Mouse (Mus musculus) right cerebral cortex, postnatal 25 days (tissue): ENCODE results near the gene Gm30083.
A peak's percentile ranks its signal among the peaks of the same experiment; 100 is the strongest.

Source experiments
- DNase-seq: peaks from one replicate; pipeline ENCODE4 v3.0.0; 2022

Gene Gm30083

DNA sequence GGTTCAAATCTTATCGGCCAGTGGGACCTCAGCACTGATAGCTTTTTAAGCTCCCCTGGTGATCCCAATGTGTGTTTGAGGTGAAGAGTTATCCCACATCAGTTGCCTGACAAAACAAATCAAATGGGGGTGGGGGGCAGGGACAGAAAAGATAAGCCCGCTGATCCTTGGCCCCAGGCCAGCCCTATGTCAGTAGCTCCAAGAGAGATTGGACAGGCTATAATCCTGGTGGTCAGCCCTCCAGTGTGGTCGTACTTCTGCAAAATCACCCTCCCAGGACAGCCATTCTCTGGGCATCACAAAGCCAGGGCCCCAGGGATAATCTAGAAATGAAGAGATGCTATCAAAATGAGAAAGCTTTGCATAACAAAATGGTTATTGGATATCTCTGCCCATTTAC lies 56.1 kb downstream of the Gm30083 start:
- DNase-seq: no peak

GRCm38 (mm10) chr14:33958186-33958585 lies 56.8 kb downstream of the Gm30083 start:
- DNase-seq: no peak

DNA sequence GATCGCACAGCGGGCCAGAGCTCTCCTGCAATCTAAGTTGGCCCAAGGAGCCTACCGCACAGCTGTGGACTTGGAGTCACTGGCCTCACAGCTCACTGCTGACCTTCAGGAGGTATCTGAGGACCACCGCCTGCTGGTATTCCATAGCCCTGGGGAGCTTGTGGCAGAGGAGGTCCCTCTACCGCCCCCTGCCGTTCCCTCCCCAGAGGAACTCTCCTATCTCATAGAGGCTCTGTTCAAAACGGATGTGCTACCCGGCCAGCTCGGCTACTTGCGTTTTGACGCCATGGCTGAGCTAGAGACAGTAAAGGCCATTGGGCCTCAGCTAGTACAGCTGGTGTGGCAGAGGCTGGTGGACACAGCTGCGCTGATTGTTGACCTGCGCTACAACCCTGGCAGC lies 58.9 kb downstream of the Gm30083 start:
- no peak for DNase-seq

DNA sequence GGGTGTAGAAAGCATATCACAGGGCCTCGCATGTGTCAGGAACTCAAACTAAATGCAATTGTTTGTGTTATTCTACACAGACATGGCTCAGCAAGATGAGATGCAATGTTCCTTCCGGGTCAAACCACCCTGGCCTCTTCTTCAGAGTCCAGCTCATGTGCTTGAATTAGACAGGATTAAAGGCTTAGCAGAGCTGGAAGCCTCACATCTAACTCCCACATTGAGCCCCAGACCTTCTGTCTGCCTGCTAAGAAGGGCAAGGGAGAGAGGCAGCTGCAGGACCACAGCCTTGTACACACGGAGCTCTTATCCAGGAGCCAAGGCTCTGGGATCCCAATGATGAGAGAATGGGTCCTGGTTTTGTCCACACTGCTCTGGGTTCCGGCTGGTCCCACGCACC lies 61.2 kb downstream of the Gm30083 start, which contains the start of gene Rbp3:
Rbp3 (plus strand) TSS at position 243 of the 400 bp plus-strand sequence.
- no peak for DNase-seq

DNA sequence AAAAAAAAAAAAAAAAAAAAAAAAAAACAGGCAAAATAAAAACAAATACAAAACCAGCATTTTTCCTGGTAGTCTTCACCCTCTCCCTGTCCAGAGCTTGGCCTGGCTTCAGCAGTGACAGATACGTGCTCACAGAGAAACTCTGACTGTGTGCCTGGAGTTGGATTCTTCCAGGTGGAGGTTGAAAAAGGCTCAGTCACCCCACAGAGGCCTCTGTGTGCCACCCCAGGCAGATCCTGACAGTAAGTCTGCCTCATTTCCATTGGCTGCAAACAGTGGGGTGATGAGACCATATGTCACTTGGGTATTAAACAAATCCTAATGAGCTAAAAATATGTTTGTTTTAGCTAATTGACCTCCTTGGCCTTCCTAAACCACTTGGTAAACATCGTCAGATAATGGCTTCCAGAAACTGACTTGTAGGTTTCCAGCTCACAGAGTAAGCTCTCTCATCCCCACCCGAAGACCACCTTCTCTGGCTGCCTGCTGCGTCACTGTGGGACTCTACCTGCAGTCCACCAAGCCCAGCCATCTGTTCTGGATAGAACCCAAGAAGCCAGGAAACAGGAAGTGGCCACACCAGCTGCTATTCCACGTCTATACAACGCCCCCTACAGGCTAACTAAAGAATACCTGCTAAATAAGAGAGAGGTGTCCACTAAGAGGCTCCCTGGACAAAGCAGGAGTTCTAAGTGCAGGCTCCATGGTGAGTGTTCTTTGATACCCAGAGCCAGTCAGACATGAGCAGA lies 62.6 kb downstream of the Gm30083 start:
- DNase-seq: no peak

GRCm38 (mm10) chr14:33946125-33946524 lies 68.9 kb downstream of the Gm30083 start:
- no peak for DNase-seq

- no peak for DNase-seq
Observed at GRCm38 (mm10) chr14:33942222-33942621, 72.8 kb downstream of the Gm30083 start.

- DNase-seq: no peak
Observed at GRCm38 (mm10) chr14:33940739-33941138, 74.2 kb downstream of the Gm30083 start, which contains the start of gene Gdf2. Gene Gdf2 (plus strand): TSS chr14:33941039.

- peak; percentile 63 for DNase-seq
Observed at GRCm38 (mm10) chr14:33939117-33939516, 75.9 kb downstream of the Gm30083 start.
